Mouse (Mus musculus) hindlimb bud, embryonic 11.5 days (tissue): ENCODE data around the gene Focad.

Experiments used
- DNase-seq: peaks from one replicate; pipeline ENCODE4 v3.0.0-alpha.2; 2012; ENCODE audit warnings: low read depth, low spot score; ENCODE audit errors: extremely low spot score

The Focad gene

GRCm38 (mm10) chr4:88300832-88301621 lies 206.6 kb downstream of the Focad start:
- DNase-seq = no peak

GRCm38 (mm10) chr4:88302291-88302690 lies 207.9 kb downstream of the Focad start:
- no peak for DNase-seq

- DNase-seq = no peak
Observed at GRCm38 (mm10) chr4:88307691-88308090, 213.3 kb downstream of the Focad start.

DNA sequence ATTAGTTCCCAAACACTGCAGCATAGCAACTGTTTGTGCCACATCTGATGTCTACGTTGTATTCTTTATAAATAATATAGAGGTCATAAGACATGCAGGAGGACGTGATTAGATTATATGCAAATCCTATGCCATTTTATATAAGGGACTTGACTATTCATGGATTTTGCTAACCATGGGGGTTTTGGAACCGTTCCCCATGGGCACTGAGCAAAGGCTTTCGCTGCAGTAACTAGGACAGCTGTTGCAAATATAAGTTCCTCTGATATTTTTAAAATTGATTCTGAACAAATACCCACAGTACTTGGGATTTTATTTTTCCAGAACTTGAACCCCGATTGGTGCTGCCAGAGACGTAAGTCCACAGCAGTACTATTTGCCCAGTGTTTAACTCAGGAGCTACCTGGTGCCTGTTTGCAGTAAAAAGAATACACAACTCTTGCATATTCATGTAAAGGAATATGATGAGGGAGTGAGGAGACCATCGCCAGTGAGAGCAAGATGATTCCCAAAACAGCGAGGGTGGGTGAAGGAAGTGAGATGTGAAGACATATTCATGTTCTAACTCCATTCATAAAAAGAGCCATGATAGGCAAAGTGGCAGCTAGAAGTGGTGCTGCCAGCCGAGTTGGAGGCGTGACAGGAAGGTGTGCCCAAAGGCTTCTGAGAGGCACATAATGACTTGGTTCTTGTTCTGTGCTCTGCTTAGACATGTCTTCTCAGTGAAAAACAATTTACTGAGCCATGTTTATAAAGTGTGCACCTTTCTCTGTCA lies 214.1 kb downstream of the Focad start:
- DNase-seq = no peak

DNA sequence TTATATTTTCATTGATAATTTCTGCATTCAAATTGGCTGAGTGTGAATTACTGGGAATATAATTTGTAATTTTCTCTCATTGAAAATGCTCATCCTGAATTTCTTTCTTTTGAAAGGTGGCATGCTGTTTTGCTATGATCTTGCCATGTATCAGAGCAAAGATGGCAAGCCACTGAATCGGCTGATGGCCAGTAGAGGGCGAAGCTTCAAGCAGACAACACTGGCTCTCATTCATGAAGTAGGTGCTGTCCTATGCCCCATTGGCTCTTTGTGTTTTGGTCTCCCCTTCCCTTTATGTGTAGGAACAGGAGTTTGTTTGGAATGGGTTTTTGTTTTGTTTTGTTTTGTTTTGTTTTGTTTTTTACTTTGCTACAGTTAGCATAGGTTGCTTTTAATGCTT lies 215.2 kb downstream of the Focad start:
- peak; percentile 8 for DNase-seq

DNA sequence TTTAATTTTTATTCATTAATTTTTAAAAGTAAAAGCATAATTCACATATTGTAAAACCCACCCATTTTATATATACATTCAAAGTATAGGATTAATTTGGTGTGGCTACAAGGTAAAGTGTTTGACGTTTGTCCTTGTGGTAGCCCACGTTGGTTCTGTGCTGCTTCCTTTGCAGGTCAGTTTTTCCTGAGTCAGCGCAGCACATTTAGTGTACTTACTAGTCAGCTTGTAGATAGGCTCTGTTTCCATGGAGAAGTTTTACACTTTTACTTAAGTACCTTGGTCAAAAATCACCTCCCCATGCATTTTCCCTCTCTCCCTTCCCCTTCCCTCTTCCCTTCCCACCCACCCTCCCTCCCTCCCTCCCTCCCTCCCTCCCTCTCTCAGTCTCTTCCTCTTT lies 220.5 kb downstream of the Focad start:
- DNase-seq = no peak

DNA sequence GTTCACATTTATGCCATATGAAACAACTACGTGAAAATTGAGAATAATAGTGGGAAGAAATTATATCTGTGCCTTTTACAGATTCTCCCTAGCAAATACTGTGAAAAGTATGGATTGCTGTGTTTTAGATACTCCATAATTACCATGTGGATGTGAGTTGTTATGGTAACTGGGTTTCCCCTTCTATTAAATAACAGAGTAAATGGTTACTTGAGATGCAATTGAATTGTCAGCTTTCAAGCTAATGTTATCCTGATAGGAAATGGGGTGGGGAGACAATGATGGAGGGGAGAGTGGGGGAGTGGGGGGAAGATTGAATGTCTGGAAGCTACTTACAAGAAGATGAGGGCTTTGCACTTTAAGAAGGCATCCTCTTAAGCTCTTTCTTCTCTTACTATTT lies 225.6 kb downstream of the Focad start:
- no peak for DNase-seq

DNA sequence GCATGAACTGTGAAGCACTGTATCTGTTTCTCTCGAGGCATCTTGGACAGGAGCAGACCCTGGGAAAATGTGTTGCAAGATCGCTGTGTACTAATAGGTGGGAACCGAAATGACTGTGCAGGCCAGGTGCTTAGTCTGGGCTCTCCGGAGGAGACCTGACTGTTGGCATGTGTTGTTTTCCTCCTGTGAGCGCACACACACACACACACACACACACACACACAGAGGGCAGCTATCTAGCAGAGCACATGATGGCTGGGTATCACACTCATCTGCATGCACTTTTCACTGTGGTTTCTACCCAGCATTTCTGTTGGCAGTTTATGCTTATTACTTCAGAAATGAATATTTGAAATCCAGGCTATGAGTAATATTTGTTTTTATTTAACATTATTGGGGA lies 231.0 kb downstream of the Focad start:
- DNase-seq = no peak

DNA sequence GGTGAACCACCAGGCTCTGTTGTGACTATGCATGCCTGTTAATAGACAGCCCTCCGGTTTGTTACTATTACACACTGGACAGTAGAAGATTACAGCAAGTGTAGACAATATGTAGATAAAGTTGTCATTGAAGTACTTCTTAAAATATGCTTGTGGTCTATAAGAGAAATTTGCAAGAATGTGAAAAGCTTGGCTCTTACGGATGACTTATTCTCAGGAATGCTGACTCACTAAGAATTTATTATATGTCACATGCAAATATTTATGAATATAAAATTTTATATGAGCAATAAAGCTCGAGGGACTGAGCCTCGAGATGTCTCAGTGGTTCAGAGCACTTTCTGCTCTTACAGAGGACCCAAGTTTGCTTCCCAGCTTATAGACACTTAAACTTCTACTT lies 240.1 kb downstream of the Focad start:
- DNase-seq = no peak

GRCm38 (mm10) chr4:88336753-88337152 lies 242.3 kb downstream of the Focad start:
- no peak for DNase-seq

- no peak for DNase-seq
Observed at GRCm38 (mm10) chr4:88337365-88337764, 242.9 kb downstream of the Focad start.

DNA sequence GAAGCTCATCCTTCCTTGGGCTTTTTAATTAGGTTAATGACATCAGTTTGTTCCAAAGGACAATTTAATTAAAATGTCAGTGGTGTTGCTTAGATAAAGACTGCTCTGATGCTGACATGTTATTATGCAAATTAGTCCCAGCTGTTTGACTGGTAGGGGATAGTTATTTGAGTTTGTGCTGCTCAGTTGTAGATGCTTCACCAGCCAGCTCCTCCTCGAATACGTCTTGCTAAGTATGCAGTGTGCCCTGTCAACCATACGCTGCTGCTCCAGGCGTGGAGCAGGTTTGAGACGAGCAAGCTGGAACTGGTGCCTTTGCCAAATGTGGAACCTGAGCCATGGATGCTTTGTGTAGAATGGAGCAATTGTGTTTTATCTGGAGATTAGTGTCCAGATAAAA lies 243.7 kb downstream of the Focad start:
- no peak for DNase-seq

GRCm38 (mm10) chr4:88344468-88344867 lies 250.0 kb downstream of the Focad start:
- DNase-seq = no peak

GRCm38 (mm10) chr4:88345065-88345464 lies 250.6 kb downstream of the Focad start:
- no peak for DNase-seq

DNA sequence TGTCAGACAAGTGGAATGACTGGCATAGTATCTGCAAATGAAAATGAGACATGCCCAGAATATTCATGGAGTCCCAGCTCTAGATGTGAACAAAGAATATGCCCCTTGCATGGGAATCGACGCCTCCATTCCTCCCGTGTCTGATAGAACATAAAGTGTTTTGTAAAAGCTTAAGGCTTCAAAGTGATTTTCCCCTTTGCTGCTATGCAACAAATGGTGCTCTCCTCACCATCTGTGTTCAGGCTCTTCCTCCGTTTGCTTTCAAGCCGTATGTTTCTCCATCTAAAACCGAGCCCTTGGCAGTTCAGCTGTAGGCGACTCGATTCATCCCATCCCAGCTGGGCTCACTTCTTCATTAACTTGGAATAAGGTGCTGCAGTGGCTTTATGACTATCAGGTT lies 251.5 kb downstream of the Focad start:
- no peak for DNase-seq

DNA sequence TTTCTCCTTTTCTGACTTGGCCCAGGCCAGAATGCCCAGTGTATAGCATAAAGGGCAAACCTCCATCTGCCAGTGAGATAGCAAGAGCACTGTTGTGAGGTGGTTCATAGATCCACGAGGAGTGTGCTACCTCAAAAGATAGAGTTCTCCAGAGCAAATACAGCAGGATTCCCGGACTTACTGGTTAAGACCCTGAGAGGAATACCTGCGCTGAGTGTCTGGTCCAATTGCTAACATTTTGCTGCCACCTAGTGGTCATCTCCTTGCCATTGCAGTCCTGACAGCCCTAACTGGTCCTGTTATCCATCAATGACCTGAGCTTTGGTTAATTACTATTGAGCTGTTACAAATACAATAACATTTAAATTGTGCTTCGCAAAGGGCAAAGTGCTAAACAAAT lies 256.5 kb downstream of the Focad start:
- peak; percentile 61 for DNase-seq

- DNase-seq = no peak
Observed at GRCm38 (mm10) chr4:88356652-88357051, 262.2 kb downstream of the Focad start.

DNA sequence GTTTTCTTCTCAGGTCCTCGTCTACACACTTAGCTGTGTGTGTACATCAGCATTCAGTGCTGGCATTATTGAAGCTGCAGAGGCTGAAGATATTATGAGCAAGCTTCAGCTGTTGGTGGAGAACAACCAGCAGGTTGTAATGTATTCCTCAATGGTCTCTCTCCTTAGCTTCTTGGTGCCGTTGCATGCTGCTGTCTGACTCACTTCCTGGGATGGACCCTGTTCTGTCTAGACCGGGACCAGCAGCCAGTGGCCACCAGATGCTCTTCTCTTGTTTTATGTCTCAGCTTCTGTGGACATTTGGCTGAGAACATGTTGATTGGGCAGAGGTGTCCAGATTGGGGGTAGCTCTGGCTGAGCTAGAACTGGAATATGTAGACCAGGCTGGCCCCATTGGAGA lies 263.0 kb downstream of the Focad start:
- no peak for DNase-seq

- no peak for DNase-seq
Observed at GRCm38 (mm10) chr4:88369951-88370350, 275.5 kb downstream of the Focad start.

GRCm38 (mm10) chr4:88370819-88371218 lies 276.4 kb downstream of the Focad start:
- DNase-seq = no peak

DNA sequence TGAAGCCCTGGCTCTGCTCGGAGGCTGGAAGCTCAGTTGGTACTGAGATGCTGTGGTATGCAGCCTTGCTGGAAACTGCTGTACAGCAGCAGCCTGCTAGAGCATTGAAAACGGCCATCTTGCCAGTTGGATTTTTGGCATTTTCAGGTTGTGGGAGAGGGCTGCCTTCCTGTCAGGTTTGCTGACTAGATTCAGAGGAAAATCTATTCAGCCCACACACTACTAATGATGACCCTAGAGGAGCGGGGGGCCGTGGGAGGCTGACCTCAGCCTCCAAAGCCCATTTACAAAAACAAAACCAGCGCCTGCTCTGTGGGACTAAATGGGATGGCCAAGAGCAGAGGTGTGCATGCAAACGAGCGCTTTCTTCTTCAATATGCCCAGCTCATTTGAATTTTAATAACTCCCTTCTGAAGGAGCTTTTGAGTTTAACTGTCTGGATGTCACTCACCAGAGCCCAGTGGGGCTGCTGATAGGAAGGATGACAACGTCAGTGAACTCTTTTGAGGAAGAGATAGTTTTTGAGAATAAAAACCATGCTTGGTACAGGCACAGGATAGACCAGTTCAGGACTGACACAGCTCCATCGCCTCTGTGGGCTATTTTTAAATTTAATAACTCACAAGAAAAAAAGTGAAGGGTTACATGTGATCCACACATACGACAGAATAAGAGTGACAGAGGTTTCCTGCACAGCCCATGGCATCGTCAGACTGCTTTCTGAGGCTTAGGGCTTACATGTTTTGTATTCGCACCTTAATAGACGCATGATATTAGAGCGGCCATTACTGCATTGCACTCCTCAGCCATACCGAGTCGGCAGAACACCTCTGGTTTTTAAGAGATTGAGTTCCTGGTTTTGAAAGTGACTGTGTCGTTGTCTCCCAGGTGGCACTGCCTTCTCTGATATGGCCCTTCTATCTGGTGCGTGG lies 278.1 kb downstream of the Focad start:
- no peak for DNase-seq
